Mouse (Mus musculus): ENCODE data around the gene Lpcat2b.
"Not testable (repeated sequence)": the region's sequence is repeated elsewhere in the genome, so short reads cannot be mapped to it uniquely, and the experiment has no call there.

Gene Lpcat2b

DNA sequence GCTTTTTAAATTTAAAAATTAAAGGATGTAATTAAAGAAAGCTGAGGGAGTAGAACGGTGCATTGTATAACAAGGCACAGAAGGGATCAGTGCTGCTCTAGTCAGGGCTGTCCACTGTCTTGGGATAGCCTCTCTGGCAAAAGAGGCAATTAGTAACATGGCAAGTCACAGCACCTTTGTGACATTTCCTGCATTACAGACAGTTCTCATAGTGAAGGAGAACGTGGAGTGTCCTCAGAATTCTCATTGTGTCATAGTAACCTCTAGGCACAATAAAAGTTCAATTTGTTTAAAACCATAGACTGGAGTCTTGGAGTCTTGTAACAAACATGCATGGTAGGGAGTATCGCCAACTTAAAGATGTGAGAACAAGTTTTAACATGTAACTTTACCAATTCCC, at the start of gene Lpcat2b:
Gene Lpcat2b (plus strand): TSS at position 301 of the 400 bp plus-strand sequence.
- DNase-seq (ENCODE audit: low read depth, low spot score), result no peak

DNA sequence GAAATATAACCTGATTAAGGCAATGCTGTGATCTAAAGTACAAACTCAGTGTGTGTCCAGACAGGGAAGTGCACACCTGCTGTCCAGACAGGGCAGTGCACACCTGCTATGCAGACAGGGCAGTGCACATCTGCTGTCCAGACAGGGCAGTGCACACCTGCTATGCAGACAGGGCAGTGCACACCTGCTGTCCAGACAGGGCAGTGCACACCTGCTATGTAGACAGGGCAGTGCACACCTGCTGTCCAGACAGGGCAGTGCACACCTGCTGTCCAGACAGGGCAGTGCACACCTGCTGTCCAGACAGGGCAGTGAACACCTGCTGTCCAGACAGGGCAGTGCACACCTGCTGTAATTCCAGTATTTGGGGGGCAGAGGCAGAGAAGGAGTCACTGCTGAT, 44.9 kb upstream of the Lpcat2b start:
- DNase-seq (ENCODE audit: low read depth, low spot score), result not testable (repeated sequence)

DNA sequence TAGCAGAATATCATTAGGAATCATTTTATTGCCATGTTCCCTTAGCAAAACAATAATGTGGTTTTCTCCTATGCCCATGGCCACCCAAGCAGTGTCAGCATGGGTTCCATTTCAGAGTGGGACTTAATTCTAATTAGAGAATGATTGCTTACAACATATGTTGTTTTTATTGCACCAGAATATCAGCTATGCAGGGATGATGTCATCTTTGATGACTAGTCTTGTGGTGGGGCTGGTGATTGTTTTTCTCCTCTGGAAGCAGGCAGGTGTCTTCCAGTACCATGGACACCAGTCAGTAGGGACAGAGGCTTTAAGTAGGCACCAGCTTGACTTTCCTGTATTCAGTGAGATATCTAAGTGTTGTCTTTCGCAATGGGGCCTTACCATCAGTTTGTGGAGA, 43.6 kb upstream of the Lpcat2b start:
- DNase-seq (ENCODE audit: low read depth, low spot score), result no peak

DNA sequence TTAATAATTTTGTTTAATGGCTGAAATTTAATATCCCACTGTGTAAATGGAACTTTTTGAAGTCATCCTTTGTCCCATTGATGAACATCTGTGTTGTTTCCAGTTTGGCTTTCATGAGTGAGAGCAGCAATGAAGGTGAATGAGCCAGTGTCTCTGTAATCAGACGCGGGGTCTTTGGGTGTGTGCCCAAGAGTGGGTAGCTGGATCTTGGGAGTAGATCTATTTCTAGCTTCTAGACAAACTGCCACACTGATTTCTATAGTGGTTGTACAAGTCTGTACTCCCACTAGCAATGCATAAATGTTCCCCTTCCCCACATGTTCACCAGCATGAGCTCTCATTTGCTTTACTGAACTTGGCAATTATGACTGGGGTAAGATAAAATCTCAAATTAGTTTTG, 42.0 kb upstream of the Lpcat2b start:
- no peak for DNase-seq (ENCODE audit: low read depth, low spot score)

DNA sequence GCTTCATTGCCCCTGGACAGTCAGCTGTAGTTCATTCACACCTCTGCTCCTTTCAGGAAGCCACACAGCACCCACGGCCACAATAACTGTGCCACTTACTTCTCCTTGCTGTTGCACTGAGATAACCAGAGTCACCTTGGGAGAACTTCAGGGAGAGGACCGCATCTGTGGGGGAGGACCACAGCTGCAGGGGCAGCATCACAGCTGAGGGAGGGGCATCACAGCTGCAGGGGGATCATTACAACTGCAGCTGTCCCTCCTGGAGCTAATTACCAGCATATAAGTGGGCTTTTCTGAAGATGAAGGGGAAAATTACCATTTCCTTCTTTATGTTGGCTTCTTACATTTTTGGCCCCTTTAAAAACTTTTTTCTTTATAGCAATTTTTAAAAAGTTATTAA, 36.9 kb upstream of the Lpcat2b start:
- no peak for DNase-seq (ENCODE audit: low read depth, low spot score)

DNA sequence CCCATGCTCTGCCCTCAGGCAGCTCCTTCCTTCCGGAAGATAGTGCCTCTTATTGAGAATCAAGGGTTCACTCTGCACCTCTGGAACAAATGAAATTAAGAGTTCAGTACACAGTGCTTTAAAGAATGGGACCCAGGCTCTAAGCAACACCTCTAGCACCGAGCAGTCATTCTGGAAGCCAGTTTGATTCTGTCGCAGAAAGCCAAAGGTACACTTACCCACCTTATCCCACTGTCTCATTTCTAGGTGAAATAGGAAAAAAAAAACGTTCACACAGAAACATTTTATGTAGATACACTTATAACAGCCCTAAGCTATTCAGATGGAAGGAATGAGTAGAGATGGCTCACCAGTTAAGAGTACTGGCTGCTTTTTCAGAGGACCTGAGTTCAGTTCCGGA, 28.9 kb upstream of the Lpcat2b start, which contains the start of gene Ephx4:
Gene Ephx4 (plus strand): TSS at position 301 of the 400 bp plus-strand sequence.
- DNase-seq (ENCODE audit: low read depth, low spot score), result no peak

DNA sequence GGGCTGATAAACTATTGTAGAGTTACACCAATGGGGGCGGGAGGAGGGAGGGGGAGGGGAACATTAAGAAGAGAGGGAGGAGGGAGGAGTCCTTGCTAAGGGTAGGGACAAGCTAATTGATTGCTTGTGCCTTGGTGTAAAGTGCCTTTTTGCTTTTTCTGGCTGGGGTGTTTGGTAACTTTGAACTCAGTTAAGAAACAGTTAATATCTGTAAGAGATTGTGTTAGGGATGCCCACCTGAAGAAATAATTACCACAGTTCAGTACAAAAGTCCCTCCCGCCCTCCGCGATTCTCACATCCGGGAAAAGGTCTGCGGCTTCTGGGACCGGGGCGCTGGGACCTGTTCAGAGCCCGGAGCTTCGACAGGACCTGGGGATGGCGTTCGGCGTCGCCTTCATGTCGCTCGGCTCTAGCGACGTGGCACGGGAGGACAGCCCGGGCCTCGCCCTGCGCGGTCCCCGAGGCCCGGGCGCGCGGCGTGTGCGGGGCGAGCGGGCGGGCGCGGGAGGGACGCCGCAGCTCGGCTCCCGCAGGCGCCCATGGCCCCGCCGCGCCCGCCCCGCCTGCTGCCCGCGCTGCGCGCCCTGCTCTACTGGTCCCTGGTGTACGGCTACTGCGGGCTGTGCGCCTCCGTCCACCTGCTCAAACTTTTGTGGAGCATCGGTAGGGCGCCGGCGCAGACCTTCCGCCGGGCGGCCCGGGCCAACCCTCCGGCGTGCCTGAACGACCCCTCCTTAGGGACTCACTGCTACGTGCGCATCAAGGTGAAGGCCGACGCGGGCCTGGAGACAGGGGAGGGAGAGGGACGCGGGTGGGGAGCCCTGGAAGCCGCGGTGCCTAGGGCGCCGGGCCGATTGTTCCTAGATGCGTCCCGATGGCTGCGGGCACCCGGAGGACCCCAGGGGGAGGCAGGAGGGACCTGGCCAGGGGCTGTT, 28.1 kb upstream of the Lpcat2b start:
- no peak for DNase-seq (ENCODE audit: low read depth, low spot score)

DNA sequence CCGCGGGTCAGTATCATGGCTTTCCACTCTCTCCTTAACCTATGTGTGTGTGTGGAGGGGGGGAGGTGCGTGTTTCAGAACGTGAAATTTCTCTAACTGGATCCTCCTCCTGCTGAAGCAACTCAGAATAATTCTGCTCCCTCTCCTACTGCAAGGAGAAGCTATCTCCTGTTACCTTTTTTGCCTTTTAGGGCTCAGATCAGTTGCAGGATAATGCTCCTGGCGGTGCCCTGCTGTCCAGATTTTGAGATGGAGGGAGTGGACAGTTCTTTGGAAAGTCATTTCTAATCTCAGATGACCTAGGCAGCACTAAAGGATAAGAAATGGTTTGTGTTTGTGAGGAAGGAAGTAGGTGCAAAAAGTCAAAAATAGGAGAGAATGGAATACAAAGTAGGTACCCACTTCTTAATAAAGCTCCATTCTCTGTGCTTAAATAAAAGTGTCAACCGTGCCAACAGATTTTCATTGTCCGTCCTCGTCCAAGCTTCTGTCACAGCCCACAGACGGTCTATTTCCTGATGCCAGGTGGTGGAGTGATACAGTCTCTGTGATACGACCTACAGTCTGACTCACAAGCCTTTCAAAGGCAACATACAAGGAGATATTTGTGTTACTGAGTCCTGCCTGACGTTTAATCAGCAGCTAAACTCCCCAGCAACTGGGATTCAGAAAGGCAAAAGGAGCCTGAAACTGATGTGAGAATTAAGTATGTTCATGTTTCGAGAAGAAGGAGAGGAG, 27.2 kb upstream of the Lpcat2b start:
- DNase-seq (ENCODE audit: low read depth, low spot score), result no peak

DNA sequence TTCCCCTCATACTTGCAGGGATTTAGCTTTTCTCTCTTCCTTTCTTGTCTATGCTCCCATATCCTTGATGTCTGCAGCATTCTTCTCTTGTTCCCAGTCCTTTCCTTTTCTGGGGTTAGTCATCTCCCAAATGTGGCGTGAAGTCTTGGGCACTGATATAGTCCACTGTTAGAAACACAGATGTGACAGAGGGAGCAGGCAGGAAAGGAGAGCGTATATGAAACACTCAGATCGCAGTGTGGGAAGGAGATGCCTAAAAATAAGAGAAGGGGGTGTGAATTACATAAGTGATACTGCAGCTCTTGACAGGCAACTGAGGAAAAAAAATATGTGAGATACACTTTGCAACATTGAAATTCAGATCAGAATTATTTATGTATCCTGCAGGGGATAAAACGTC, 26.0 kb upstream of the Lpcat2b start:
- DNase-seq (ENCODE audit: low read depth, low spot score), result no peak

DNA sequence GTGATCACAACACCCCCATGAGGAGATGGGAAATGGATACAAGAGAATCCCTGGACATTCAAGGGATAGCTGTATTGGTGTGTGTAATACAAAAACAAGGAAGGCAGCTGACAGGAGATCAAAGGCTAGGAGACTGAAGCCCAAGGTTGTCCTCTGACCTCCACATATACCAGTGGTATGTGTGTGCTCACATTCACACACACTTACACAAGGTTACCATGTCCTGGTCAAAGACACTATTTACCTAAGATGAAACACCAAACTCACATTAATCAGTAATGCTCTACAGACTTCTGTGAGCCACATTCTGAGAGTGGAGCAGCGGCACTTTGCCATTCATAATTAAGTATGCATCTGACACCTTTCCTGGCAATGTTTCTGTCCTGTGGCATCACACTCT, 21.0 kb upstream of the Lpcat2b start:
- DNase-seq (ENCODE audit: low read depth, low spot score), result no peak

DNA sequence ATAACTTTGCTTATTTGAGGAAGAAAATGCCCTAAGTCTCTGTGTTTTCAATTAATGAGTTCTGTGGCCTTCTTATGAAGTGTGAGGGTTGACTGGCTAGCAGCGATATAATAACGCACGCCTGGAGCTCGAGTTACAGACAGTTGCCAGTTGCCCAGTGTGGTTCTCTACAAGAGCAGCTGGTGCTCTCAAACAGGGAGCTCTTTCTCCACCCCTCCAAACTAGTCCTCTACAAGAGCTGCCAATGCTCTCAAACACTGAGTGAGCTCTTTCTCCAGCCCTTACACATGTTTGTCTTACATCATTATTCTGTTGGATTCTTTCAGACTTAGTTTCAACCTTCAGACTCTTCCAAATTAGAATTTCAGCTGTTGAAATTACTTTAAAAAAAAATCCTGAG, 20.0 kb upstream of the Lpcat2b start:
- no peak for DNase-seq (ENCODE audit: low read depth, low spot score)

DNA sequence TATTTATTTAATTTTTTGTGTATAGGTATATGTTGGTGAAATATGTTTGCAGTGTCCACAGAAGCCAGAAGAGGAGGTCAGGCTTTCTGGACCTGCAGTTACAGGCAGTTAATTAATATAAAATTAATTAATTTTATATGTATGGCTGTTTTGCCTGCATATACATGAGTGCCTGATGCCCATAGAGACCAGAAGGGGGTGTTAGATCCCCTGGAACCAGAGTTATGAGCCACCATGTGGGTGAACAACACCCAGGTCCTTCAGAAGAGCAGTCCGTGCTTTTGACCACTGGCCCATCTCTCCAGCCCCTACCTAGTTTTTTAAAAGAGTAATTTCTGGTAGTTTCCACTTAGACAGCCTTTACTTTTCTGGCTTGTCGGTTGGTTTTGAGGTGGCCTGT, 19.1 kb upstream of the Lpcat2b start:
- no peak for DNase-seq (ENCODE audit: low read depth, low spot score)

DNA sequence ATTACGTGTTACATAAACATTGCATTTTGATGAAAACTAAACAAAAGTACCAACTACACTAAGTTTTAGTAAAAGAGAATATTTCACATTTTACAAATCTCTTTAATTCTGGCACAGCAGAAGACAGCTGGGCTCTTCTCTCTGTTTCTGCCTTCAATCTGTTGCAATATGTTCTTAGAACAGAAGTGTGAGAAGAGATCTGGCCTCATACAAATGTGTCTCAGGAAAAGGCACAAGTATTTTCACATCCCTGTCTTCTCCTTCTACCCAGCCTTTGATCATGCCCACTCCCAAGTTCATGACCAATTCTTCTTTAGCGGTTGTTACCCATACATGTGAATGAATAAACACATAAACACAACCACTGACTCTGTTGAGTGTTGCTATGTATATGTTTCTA, 16.3 kb upstream of the Lpcat2b start:
- DNase-seq (ENCODE audit: low read depth, low spot score), result no peak

DNA sequence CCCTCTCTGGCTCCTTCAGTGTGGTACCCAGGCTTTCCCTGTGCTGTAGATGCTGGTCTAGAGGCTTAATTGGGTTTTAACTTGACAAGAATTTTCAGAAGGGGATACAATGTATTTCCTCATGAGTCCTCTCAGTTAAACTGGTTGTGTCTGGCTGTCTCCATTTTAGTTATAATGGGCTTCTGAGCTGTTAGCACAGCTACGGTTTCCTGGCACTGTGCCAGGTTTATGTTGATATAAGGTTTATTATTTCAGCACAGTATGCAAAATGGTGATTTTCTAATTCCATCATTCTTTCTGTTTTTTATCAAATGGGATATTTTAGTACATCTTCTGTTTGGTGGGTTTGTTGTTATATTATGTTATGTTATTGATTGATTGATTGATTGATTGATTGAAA, 9.7 kb upstream of the Lpcat2b start:
- DNase-seq (ENCODE audit: low read depth, low spot score), result no peak

DNA sequence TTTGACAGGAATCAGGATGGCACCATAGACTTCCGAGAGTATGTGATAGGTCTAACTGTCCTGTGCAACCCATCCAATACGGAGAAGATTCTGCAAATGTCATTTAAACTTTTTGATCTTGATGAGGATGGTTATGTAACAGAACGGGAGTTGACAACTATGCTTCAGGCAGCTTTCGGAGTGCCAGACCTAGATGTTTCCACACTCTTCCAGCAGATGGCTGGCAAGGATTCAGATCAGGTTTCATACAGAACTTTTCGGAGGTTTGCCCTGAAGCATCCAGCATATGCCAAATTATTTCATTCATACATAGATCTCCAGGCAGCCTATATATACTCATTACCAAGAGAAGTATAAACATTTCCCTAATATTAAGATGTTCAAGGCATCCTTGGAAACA, 2.7 kb downstream of the Lpcat2b start:
- no peak for DNase-seq (ENCODE audit: low read depth, low spot score)

DNA sequence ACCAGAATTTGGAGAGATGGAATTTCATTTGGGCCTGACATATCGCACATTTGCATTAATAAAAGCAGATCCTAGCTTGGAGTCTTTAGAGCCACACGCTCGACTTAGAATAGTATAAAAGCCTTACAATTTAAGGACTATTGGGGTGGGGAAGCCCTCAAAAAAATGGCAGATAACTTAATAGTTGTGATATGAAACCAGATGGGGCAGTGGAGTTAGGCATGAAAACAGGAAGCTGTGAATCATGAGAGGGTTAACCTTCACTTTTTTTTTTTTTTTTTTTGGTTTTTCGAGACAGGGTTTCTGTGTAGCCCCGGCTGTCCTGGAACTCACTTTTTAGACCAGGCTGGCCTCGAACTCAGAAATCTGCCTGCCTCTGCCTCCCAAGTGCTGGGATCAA, 4.8 kb downstream of the Lpcat2b start:
- no peak for DNase-seq (ENCODE audit: low read depth, low spot score)

DNA sequence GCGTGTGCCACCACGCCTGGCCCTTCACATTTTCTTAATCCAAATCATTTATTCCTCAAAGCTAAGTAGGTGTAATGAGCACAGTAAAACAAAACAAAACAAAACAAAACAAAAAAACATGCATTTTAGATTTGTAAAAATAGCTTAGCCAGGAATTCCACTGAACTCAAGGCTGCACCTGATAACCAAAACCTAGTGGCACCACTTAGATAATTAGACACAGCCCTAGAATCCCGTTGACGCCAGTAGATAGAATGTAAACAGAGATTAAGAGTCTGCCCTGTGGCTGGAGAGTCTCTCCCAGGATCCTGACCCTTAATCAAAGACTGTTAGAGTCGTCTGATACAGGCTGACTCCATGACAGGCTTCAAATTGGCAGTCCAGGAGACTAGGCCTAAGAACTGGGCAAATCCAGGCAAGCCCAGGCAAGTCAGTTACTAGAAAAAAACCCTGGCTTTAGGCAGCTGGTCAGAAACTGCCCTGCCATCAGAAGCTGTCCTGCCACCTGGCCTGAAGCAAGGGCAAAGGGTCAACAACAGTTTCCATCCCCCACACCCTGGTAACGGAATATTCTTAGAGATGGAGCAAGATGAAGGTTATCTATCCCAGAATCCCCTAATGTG, 5.3 kb downstream of the Lpcat2b start:
- DNase-seq (ENCODE audit: low read depth, low spot score), result no peak

DNA sequence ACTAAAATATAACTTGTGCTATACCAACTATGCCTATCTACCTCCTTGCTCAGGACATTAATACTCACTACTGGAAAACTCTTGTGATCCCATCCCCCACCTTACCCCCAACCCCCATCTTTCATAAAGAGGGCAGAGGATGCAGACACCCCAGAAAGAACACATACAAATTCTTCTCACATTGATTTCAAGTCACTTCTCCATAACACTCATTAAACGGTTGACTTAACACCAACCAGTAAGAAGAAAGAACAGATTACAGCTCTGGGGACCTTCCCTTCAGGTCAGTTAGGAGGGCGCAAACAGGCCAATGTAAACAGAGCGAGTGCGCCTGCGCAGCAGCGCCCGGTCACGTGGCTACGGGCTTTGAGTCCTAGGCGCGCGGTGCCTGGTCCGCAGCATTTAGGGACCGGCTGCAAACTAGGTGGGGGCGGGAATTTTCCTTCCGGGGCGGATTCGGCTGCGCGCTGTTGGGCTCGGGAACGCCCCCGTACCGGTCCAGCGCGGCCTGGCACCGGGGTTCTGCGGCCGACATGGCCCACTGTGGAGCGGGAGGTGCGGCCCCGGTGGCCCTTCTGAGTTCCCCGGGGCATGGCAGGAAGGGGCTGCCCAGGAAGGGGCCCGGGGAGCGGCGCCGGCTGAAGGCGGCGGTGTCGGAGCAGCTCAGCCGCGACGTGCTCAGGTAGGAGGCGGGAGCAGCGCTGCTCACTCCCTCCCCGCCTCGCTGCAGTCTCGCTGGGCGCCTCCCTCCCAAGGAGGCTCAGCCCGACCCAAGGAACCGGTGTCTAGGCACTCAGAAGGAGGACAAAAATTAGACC, 6.3 kb downstream of the Lpcat2b start, which contains the start of gene Btbd8:
Gene Btbd8 (plus strand): TSS at position 534 of the 818 bp plus-strand sequence.
- DNase-seq (ENCODE audit: low read depth, low spot score), result peak; percentile 95

DNA sequence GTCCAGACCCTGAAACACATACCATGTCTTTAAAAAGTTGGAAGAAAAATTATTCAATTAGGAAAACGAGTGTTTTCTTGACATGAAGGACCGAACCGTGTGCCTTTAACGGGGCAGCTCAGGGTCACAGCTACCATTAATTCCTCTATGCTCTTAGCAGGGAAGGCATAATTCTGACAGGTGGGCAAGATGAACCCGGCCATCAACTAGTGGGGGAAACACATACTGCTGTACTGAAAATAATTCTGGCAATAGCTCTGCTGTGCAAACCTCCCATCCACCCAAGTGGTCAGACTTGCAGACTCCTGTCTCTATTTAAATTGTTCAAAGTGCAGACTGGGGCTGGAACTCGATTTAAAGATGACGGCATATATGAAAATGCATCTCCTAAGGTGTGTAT, 7.0 kb downstream of the Lpcat2b start:
- no peak for DNase-seq (ENCODE audit: low read depth, low spot score)

DNA sequence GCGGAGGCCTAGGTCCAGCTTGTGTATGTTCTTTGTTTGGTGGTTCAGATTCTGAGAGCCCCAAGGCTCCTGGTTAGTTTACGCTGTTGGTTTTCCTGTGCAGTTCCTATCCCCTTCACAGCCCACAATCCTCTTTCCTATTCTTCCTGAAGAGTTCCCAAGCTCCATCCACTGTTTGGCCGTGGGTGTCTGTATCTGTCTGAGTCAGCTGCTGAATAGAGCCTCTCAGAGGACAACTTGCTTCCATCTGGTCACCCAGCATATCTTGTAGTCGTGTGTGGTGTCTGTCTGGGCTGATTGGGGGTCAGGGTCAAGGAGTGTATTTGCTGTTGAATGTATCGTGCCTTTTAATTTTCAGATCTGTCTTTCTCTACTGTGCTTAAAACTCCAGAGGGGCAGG, 10.5 kb downstream of the Lpcat2b start:
- no peak for DNase-seq (ENCODE audit: low read depth, low spot score)

DNA sequence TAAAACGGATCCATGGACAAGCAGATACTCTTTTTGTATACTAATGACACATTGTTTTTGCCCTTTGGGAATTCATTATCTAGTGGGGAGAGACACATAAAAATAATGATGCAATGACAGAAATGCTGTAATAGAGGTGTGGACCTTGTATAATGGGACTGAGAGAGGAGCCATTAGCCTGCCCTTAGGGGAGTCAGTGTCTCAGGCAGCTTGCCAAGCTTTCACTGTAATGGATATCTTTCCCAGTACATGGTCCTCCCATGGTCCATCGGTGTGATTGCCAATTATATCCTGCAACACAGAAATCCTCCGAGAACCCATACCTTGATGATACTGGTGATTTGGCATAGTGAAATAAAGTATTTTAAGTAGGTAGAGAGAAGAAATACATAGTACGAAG, 12.9 kb downstream of the Lpcat2b start:
- no peak for DNase-seq (ENCODE audit: low read depth, low spot score)

Data from embryo, embryonic 11.5 days (tissue).